Mouse (Mus musculus): ENCODE data around the gene Gp1bb.

The Gp1bb gene

DNA sequence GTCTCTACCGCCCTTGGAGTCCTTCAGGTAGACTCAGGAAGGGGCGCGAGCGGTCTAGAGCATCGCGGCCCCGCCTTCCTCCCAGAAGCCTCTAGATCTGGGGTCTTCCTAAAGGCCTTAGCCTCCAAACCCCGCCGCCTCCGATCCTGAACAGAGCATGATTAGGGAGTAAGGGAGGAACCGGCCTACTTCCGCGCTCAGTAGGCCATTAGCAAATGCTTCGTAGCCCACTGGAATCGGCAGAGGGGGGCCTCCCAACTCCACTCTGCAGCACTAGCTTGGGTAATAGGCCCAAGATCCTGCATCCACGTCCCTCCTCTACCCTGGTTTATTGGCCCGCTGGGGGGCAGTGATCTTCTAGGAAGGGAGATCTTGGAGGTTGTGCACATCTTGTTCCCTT is at the start of gene Gp1bb:
Gene Gp1bb (minus strand): TSS at position 385 of the 400 bp plus-strand sequence.
- DNase-seq = no peak

- no peak for DNase-seq
These were observed 47.7 kb upstream of the Gp1bb start for GRCm38 (mm10) chr16:18669914-18670313.

GRCm38 (mm10) chr16:18658597-18658996 is 36.4 kb upstream of the Gp1bb start:
- no peak for DNase-seq

DNA sequence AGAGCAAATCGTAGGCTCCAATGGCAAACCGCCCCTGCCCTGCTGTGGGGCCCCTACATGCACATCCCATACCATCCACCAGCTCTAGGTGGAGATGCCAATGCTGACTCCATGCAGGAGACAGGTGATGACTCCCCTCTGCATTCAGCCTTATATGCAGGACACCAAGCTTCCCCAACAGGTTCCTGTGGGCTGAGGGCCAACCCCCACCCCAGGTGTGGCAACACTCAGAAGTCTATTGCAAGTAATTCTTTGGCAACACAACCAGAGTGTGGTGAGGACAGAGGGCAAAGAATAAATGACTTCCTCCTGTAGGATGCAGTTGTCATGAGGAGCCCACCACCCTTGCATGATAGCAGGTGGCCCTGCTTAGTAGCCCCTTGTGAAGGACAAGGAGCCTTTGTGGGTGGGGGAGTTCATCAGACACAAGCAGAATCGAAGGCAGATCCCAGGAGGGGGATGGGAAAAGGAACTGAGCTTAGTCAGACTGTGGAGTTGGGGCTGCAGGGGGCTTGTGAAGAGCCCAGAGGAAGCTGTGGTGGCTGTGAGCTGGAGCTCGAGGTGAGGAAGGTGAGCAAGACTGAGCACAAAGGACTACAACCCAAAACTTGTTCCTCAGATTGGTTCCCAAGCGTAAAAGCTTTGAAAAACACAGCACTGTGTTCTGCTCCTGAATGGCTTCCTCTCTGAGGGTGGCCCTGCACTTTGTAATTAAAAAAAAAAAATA is 33.3 kb upstream of the Gp1bb start:
- DNase-seq = peak in 1 of 2 experiments; percentile 18

- DNase-seq = no peak
These were observed 31.3 kb upstream of the Gp1bb start for GRCm38 (mm10) chr16:18653290-18654160.

DNA sequence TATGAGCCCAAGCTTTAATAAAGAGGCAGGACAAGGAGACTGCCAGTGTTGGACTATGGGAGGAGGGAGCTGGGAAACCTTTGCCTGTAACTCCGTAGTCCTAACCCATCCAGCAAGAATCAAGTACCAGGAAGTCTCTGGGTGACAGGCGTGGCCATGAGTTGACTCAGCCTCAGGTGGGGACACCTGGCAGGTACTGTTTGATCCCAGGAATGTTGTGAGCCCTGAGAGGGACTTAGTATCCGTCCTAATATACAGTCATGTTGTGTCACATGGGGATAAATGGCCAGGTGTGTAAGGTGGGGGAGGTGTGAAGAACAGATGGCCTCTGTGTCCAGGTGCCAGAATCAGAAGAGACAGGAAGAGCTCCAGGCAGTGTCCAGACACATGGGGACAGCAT is 26.9 kb upstream of the Gp1bb start:
- no peak for DNase-seq

GRCm38 (mm10) chr16:18645329-18645728 is 23.1 kb upstream of the Gp1bb start:
- DNase-seq = no peak

DNA sequence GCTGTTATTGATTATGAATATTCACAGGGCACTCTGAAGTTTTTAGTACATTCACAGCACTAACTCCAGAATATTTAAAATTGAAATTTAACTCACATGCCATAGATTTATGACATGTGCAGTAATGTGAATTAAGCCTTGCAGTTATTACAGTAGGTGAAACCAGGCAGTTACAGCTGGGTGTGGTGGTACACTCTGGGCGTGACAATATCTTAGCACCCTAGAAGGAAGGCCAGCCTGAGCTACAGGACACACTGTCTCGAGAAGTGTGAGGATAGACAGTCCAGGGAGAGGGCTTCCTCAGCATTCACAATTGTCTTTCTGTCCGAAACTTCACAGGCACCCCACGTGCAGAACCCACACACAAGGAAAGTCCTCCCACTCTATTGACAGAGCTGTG is 22.3 kb upstream of the Gp1bb start:
- DNase-seq = no peak

DNA sequence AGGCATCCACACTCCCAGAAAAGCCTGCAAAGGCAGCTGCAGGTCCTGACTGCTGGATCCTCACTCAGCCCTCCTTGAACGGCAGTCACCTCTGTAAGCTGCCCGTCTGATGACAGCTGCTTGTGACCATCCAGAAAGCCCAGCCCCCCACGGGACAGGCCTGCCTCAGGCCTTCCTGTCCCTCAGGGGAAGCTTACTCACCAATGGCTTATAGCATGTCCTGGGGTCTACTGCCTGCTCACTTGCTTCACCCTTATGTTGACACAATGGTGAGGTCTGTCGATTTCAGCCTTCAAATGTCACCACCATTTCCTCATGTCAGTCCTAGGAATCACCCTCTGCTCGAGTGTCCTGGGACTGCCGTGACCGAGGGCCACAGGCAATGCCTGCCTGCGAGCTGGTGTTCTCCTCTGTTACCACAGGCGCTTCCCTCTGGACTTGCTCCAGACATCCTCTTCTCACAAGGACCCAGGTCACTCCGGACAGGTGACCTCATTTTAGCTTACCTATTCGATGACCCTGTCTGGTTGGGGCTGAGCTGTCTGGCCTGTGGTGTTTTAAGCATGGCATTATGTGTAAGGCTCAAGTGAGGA is 21.3 kb upstream of the Gp1bb start:
- DNase-seq = no peak

GRCm38 (mm10) chr16:18642897-18643296 is 20.7 kb upstream of the Gp1bb start:
- no peak for DNase-seq

DNA sequence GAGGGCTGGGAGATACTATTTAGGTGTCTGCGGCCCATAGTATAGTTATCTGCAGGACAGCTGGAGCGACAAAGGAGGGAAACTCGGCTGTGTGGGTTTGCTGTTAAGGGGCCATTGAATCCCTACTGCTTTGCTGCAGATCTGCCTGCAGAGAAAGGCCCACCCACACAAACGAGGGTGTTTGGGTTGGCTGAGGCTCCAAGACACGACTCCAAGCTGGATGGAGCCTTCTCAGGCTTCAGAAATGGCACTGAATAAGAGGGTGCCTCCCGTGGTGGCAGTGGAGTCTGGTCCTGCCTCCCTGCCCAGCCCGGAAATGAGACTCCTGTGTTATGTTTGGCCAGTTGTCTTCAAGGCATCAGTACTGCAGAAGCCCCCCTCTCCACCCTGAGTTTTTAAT is 20.1 kb upstream of the Gp1bb start:
- DNase-seq = no peak

DNA sequence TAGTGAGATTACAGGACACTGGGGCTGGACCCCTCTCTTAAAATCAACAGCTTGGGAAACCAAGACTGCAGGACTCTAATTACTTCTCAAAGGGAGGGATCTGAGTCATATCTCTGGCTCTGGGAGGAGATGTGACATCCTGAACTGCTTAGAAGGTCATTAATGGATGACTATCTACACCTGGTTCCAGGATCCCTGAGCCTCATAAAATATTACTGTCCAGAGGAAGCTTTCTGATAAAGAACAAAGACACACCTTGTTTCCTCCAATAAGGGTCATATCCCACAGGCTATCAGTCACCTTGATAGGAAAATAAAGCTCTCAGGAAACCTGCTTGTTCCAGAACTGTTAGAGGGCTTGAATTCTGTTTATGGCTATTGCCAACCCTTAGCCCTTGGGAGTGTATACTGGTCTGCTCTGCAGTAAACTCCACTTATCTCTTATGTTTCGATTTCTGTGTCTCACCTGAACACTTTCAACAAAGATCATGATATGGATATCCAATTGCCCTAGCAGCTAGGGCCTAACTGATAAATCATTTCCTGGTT is 17.3 kb upstream of the Gp1bb start:
- DNase-seq = no peak

DNA sequence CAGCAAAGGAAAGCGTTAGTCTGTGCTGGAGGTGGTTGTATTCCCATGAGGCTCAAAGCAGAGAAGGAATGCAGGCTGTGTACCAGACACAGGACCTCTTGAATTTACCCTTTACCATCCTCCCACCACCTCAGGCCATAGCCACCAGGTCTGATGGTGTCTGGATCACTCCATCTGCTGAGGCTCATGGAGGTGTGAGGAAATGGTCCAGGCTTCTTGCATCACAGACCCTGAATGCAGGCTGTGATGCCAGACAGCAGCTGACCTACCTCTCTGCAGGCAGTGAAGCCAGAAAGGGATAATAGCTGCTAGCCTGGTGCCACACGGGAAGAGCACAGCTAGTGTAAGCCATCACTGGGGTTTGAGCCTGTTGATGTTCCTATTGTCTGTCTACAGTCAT is 16.2 kb upstream of the Gp1bb start:
- DNase-seq = no peak

GRCm38 (mm10) chr16:18636804-18637203 is 14.6 kb upstream of the Gp1bb start:
- DNase-seq = no peak

GRCm38 (mm10) chr16:18636401-18636800 is 14.2 kb upstream of the Gp1bb start:
- no peak for DNase-seq

DNA sequence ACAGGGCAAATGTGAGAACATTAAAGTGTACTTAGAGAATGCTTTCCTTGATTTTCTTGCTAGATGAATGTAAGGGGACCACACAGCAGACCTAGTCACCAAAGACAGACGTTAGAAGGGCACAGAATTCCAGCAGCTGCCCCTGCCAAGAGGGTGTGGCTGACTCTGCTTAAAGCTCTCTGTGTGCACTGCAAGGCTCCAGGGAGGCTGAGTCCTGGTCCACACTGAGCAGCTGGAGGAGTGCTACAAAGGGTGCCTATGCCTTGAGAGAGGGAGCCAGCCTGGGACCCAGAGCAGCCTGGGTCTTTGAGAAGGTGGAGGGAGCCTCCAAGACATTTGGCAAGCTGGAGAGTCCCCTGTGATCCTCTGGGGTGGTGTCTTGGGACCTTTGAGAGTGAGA is 11.1 kb upstream of the Gp1bb start:
- no peak for DNase-seq

GRCm38 (mm10) chr16:18632816-18633215 is 10.6 kb upstream of the Gp1bb start:
- no peak for DNase-seq

DNA sequence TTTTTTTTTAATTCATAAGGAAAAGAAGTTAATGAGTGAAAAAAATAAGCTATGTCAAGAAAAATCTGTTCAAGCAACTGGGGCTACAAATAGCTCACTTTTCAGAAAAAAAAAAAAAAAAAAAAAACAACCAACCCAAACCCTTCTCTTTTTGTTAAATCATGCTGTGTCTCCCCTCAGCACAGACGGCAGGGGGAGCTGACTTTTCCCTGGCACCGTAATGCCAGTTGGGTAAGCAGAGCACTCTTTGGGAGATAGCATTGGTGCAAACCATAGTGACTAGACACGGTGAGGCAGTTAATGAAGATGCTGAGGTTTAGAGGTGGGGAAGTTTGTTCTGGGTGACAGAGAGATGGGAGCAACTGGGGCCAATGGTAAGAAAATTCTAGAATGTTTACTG is 9.9 kb upstream of the Gp1bb start:
- DNase-seq = no peak

- DNase-seq = no peak
These were observed 8.9 kb upstream of the Gp1bb start for GRCm38 (mm10) chr16:18631141-18631540.

DNA sequence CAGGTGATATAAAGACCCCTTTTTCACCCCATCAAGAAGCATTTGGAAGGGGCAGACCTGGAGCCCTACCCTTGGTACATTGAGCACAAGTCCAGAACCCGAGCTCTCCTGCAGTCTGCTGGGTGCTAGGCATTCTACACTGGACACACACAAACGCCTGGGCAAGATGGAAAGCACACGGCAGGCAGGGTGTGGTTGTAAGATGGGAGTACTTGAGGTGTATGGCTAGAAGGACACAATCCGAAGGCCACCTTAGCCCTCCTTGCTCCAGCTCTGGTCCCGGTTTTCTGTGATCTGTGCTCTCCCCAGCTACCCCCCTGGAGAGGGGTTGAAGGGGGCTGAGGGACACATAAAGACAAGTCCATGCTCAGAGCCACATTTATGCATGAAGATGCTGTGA is 8.1 kb upstream of the Gp1bb start:
- no peak for DNase-seq

- peak; percentile 57 to 69 for DNase-seq
These were observed 7.4 kb upstream of the Gp1bb start, which contains the start of gene Sept5 for GRCm38 (mm10) chr16:18629390-18630231. Gene Sept5, minus strand, starts transcription at chr16:18629954.

- no peak for DNase-seq
These were observed 6.7 kb upstream of the Gp1bb start for GRCm38 (mm10) chr16:18628948-18629340.
